Mouse (Mus musculus): ENCODE results near the gene Hcn2. TPM values are rescaled to one million over a fixed set of nuclear protein-coding genes. Genes with fewer than 3 reads are reported as not detected.
"Not testable (repeated sequence)": the region's sequence is repeated elsewhere in the genome, so short reads cannot be mapped to it uniquely, and the experiment has no call there.

Gene Hcn2
- polyA plus RNA-seq, 1 experiment from 2014 or later, result not detected

DNA sequence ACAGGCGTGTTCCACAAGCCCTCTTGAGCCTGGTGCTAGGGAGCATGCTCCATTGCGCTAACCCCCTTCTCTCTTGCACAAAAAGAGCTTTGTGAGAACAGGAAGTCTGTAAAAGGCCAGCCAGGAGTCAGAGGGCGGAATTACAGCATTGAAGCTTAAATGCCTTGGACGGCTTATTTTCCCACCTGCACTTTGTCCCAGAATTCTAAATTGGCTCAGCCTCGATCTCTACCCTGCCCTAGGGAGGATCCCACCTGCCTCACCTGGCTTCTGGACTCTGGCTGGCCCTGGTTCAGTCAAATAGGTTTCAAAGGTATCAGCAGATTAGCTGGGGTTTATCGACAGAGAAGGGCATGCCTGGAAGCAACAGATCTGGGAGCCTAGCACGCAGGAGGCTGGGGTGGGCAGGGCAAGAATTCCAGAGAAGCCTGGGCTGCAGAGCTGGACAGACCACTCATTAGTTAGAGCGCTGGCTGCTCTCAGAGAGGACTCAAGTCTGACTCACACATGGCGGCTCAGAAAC lies 20.2 kb upstream of the Hcn2 start:
- no peaks in the 10 kb centered on the region for H3K9me3 ChIP-seq (replicated peaks; ENCODE audit: control insufficient read depth, low read length)
- ATAC-seq (ENCODE audit: insufficient read depth, low FRiP score), result peak; percentile 75
- H3K4me1 ChIP-seq (ENCODE audit: control insufficient read depth, insufficient read depth, low read length), result peaks cover 14% of the 10 kb centered on the region
- H3K4me2 ChIP-seq (ENCODE audit: low read depth, low read length), result peak overlapping the region; percentile 17; the same call in 1 of the 2 replicates
- H3K9ac ChIP-seq (ENCODE audit: low read length), result peak overlapping the region; percentile 50; the same call in 1 of the 2 replicates
- no peak overlapping the region for H3K4me3 ChIP-seq (replicated peaks; ENCODE audit: low read length)
- 26% methylated on average over 9 of the region's 9 CpGs for WGBS
- H3K27me3 ChIP-seq (ENCODE audit: control insufficient read depth, insufficient read depth, low read length), result no peaks in the 10 kb centered on the region
- peak overlapping the region; percentile 92 for H3K27ac ChIP-seq (ENCODE audit: low read length)
- H3K36me3 ChIP-seq (ENCODE audit: control insufficient read depth, insufficient read depth, low read length), result no peaks in the 10 kb centered on the region

DNA sequence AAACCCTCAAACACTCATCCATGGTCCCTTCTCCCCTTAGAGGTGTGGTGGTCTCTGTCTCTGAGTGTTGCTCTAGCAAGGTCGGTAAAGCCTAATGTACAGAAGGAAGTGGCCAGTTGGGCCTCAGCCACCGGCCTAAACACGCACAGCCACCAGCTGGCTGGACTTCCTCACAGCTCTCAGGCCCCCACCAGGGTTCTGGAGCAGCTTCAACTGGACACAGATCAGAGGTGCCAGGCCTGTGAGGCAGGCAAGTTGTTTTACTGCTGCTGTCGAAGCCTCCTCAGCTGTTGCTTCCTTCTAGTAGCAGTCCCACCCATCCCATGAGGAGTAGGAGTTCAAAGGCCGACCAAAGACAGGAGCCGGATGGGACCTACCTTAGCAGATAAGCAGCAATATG lies 18.5 kb upstream of the Hcn2 start:
- no peaks in the 10 kb centered on the region for H3K36me3 ChIP-seq (ENCODE audit: control insufficient read depth, insufficient read depth, low read length)
- no peaks in the 10 kb centered on the region for H3K27me3 ChIP-seq (ENCODE audit: control insufficient read depth, insufficient read depth, low read length)
- no peak for ATAC-seq (ENCODE audit: insufficient read depth, low FRiP score)
- no peak overlapping the region for H3K27ac ChIP-seq (ENCODE audit: low read length)
- H3K4me1 ChIP-seq (ENCODE audit: control insufficient read depth, insufficient read depth, low read length), result peaks cover 24% of the 10 kb centered on the region
- peak overlapping the region; percentile 8; the same call in 1 of the 2 replicates for H3K9ac ChIP-seq (ENCODE audit: low read length)
- H3K9me3 ChIP-seq (replicated peaks; ENCODE audit: control insufficient read depth, low read length), result no peaks in the 10 kb centered on the region
- no peak overlapping the region for H3K4me3 ChIP-seq (replicated peaks; ENCODE audit: low read length)
- no peak overlapping the region for H3K4me2 ChIP-seq (ENCODE audit: low read depth, low read length)
- 55% methylated on average over 6 of the region's 6 CpGs for WGBS

DNA sequence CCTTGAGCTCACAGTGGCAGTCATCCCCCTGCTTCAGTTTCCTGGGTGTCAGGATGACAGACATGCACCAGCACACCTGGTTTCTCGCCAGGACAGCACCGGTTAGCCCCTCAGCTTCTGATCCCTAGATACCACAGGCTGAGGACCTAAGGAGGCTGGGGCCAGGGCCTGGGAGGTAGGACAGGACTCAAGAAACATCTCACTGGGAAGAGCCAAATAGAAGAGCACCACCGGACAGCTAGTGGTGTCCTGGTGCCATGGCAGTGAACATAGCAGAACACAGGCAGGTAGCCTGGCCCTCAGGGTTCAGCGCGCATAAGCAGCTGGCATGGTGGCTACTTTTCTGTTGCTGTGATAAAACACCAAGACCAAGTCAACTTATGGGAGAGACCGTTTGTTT lies 18.0 kb upstream of the Hcn2 start:
- Histone ChIP-seq H3K9me3 (replicated peaks; ENCODE audit: control insufficient read depth, low read length) (no peaks in the 10 kb centered on the region), H3K4me2 (ENCODE audit: low read depth, low read length) (no peak overlapping the region), H3K36me3 (ENCODE audit: control insufficient read depth, insufficient read depth, low read length) (no peaks in the 10 kb centered on the region), H3K27me3 (ENCODE audit: control insufficient read depth, insufficient read depth, low read length) (no peaks in the 10 kb centered on the region), H3K27ac (ENCODE audit: low read length) (no peak overlapping the region), H3K4me1 (ENCODE audit: control insufficient read depth, insufficient read depth, low read length) (peaks cover 24% of the 10 kb centered on the region), H3K9ac (ENCODE audit: low read length) (no peak overlapping the region), H3K4me3 (replicated peaks; ENCODE audit: low read length) (no peak overlapping the region)
- WGBS, result 89% methylated on average over 6 of the region's 6 CpGs
- ATAC-seq (ENCODE audit: insufficient read depth, low FRiP score), result no peak

DNA sequence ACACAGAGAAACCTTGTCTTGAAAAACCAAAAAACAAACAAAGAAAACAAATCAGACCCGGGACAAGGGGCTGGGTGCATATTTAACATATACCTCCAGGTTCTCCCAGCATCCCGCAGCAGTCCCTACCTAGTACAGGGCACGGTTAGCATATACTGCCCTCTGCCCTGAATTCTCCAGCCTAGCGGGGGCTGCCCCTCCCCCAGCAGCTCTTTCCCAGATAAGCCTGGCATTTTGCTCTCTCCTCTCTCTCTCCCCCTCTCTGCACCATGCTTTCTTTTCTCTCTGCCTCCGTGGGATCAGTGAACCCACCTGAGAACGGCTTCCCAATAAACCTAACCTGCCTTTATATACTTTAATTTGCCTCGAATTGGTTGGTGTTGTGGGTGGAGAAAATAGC lies 15.8 kb upstream of the Hcn2 start:
- Histone ChIP-seq H3K27me3 (ENCODE audit: control insufficient read depth, insufficient read depth, low read length) (no peaks in the 10 kb centered on the region), H3K4me1 (ENCODE audit: control insufficient read depth, insufficient read depth, low read length) (peaks cover 26% of the 10 kb centered on the region), H3K27ac (ENCODE audit: low read length) (peak overlapping the region; percentile 78), H3K9ac (ENCODE audit: low read length) (no peak overlapping the region; the same call in 1 of the 2 replicates), H3K9me3 (replicated peaks; ENCODE audit: control insufficient read depth, low read length) (no peaks in the 10 kb centered on the region), H3K4me2 (ENCODE audit: low read depth, low read length) (peak overlapping the region; percentile 16; the same call in 1 of the 2 replicates), H3K36me3 (ENCODE audit: control insufficient read depth, insufficient read depth, low read length) (no peaks in the 10 kb centered on the region), H3K4me3 (replicated peaks; ENCODE audit: low read length) (no peak overlapping the region)
- ATAC-seq (ENCODE audit: insufficient read depth, low FRiP score), result no peak
- 24% methylated on average over 7 of the region's 7 CpGs for WGBS

- no peaks in the 10 kb centered on the region for H3K9me3 ChIP-seq (replicated peaks; ENCODE audit: control insufficient read depth, low read length)
- peak overlapping the region; percentile 16; the same call in 1 of the 2 replicates for H3K4me2 ChIP-seq (ENCODE audit: low read depth, low read length)
- no peak overlapping the region for H3K4me3 ChIP-seq (replicated peaks; ENCODE audit: low read length)
- 37% methylated on average over 10 of the region's 10 CpGs for WGBS
- no peaks in the 10 kb centered on the region for H3K27me3 ChIP-seq (ENCODE audit: control insufficient read depth, insufficient read depth, low read length)
- peak; percentile 45; the same call in 1 of the 2 replicates for ATAC-seq (ENCODE audit: insufficient read depth, low FRiP score)
- peak overlapping the region; percentile 48; the same call in 1 of the 2 replicates for H3K9ac ChIP-seq (ENCODE audit: low read length)
- H3K4me1 ChIP-seq (ENCODE audit: control insufficient read depth, insufficient read depth, low read length), result peaks cover 31% of the 10 kb centered on the region
- H3K36me3 ChIP-seq (ENCODE audit: control insufficient read depth, insufficient read depth, low read length), result no peaks in the 10 kb centered on the region
- peak overlapping the region; percentile 87 for H3K27ac ChIP-seq (ENCODE audit: low read length)
These were observed 14.8 kb upstream of the Hcn2 start for GRCm38 (mm10) chr10:79701443-79702129.

DNA sequence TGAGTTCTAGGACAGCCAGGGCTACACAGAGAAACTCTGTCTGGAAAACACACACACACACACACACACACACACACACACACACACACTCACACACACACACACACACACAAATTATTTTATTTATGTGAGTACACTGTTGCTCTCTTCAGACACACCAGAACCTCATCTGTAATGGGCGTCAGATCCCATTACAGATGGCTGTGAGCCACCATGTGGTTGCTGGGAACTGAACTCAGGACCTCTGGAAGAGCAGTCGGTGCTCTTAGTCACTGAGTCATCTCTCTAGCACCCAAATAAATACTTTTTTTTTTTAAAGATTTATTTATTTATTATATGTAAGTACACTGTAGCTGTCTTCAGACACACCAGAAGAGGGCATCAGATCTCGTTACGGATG lies 13.5 kb upstream of the Hcn2 start:
- H3K4me1 ChIP-seq (ENCODE audit: control insufficient read depth, insufficient read depth, low read length), result peaks cover 37% of the 10 kb centered on the region
- H3K4me2 ChIP-seq (ENCODE audit: low read depth, low read length); ATAC-seq (ENCODE audit: insufficient read depth, low FRiP score): not testable (repeated sequence)

GRCm38 (mm10) chr10:79703541-79703940 lies 12.9 kb upstream of the Hcn2 start:
- Histone ChIP-seq H3K27me3 (ENCODE audit: control insufficient read depth, insufficient read depth, low read length) (no peaks in the 10 kb centered on the region), H3K9ac (ENCODE audit: low read length) (peak overlapping the region; percentile 98), H3K4me2 (ENCODE audit: low read depth, low read length) (peak overlapping the region; percentile 56), H3K9me3 (replicated peaks; ENCODE audit: control insufficient read depth, low read length) (no peaks in the 10 kb centered on the region), H3K4me1 (ENCODE audit: control insufficient read depth, insufficient read depth, low read length) (peaks cover 35% of the 10 kb centered on the region), H3K4me3 (replicated peaks; ENCODE audit: low read length) (peak overlapping the region; percentile 89), H3K36me3 (ENCODE audit: control insufficient read depth, insufficient read depth, low read length) (peaks cover 1% of the 10 kb centered on the region; the same call in 1 of the 2 replicates), H3K27ac (ENCODE audit: low read length) (peak overlapping the region; percentile 56)
- ATAC-seq (ENCODE audit: insufficient read depth, low FRiP score), result no peak
- 73% methylated on average over 10 of the region's 10 CpGs for WGBS

More for the DNA sequence above, 13.5 kb upstream of the Hcn2 start:
- H3K27me3 ChIP-seq (ENCODE audit: control insufficient read depth, insufficient read depth, low read length); H3K27ac ChIP-seq (ENCODE audit: low read length); H3K36me3 ChIP-seq (ENCODE audit: control insufficient read depth, insufficient read depth, low read length); H3K4me3 ChIP-seq (replicated peaks; ENCODE audit: low read length); H3K9me3 ChIP-seq (replicated peaks; ENCODE audit: control insufficient read depth, low read length); H3K9ac ChIP-seq (ENCODE audit: low read length): not testable (repeated sequence)
- WGBS, result 81% methylated on average over 3 of the region's 4 CpGs

- peak within 1 kb of the TSS; percentile 98 for H3K9ac ChIP-seq (ENCODE audit: low read length)
- ATAC-seq (ENCODE audit: insufficient read depth, low FRiP score), result peak; percentile 95
- peaks cover 9% of the 10 kb centered on the region for H3K36me3 ChIP-seq (ENCODE audit: control insufficient read depth, insufficient read depth, low read length)
- H3K4me1 ChIP-seq (ENCODE audit: control insufficient read depth, insufficient read depth, low read length), result peaks cover 35% of the 10 kb centered on the region
- peak within 1 kb of the TSS; percentile 89 for H3K4me3 ChIP-seq (replicated peaks; ENCODE audit: low read length)
- no peaks in the 10 kb centered on the region for H3K27me3 ChIP-seq (ENCODE audit: control insufficient read depth, insufficient read depth, low read length)
- H3K27ac ChIP-seq (ENCODE audit: low read length), result peak within 1 kb of the TSS; percentile 90
- H3K4me2 ChIP-seq (ENCODE audit: low read depth, low read length), result peak within 1 kb of the TSS; percentile 91
- under 1% methylated on average over 65 of the region's 65 CpGs for WGBS
- H3K9me3 ChIP-seq (replicated peaks; ENCODE audit: control insufficient read depth, low read length), result no peaks in the 10 kb centered on the region
These were observed 12.1 kb upstream of the Hcn2 start, which contains the start of gene Bsg for GRCm38 (mm10) chr10:79704065-79704969. Gene Bsg, plus strand, starts transcription at chr10:79704491.

Measured in stomach, embryonic 16.5 days (tissue).